ENCODE assay signal across 8 mouse cellular contexts in the genomic region with DNA sequence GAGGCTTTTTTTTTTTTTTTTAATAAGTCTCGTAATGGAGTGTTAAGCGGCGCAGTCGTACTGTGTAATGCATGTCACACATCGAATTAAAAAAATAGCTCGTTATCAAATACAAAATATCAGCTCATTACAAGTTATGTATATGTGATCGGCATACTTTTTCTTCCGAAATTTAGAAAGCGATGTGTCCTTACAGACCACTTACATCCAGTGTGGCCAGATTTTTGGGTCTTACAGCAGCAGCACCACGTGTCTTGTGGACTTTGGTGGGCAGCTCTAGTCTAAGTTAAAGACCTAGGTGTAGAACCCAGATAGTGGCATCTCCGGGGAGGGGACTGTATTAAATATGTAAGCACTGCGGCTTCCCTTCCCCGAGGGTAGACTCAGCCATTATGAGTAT. TPM values are rescaled to one million over a fixed set of nuclear protein-coding genes. Genes with fewer than 3 reads are reported as not detected.
DNase-seq lines count a peak whose midpoint lies in the region; ATAC-seq and TF ChIP-seq lines count a peak whose summit lies in the region.

No protein-coding gene starts in this region.

- H3K4me2 ChIP-seq in forebrain, embryonic 16.5 days (ENCODE audit: low read length), result peak overlapping the region; percentile 88
- peak overlapping the region; percentile 79 for H3K4me2 ChIP-seq in limb, embryonic 14.5 days (replicated peaks; ENCODE audit: low read depth, low read length, severe bottlenecking)

- peaks cover 25% of the 10 kb centered on the region for H3K36me3 ChIP-seq in heart, embryonic 10.5 days
- H3K36me3 ChIP-seq in forebrain, embryonic 16.5 days (ENCODE audit: control insufficient read depth, insufficient read depth), result peaks cover 8% of the 10 kb centered on the region
- H3K36me3 ChIP-seq in limb, embryonic 14.5 days (ENCODE audit: control insufficient read depth, insufficient read depth, low read length), result peaks cover 20% of the 10 kb centered on the region

- TF ChIP-seq POLR2A in limb, embryonic 14.5 days (IDR thresholded peaks at IDR 0.05; ENCODE audit: borderline replicate concordance, extremely low read depth, insufficient read depth, insufficient read length), result no peak

- no peaks in the 10 kb centered on the region for H3K27me3 ChIP-seq in heart, embryonic 10.5 days (ENCODE audit: insufficient read depth, poor library complexity, severe bottlenecking)
- H3K27me3 ChIP-seq in forebrain, embryonic 16.5 days (replicated peaks; ENCODE audit: control insufficient read depth, insufficient read depth, low read length), result no peaks in the 10 kb centered on the region
- no peaks in the 10 kb centered on the region for H3K27me3 ChIP-seq in limb, embryonic 14.5 days (ENCODE audit: control insufficient read depth, insufficient read depth, low read length)

- H3K4me1 ChIP-seq in heart, embryonic 10.5 days, result peaks cover 20% of the 10 kb centered on the region
- peaks cover 22% of the 10 kb centered on the region for H3K4me1 ChIP-seq in forebrain, embryonic 16.5 days (replicated peaks; ENCODE audit: control insufficient read depth, insufficient read depth, low read length)
- peaks cover 13% of the 10 kb centered on the region for H3K4me1 ChIP-seq in limb, embryonic 14.5 days (ENCODE audit: control insufficient read depth, insufficient read depth, low read length)

- no peaks in the 10 kb centered on the region for H3K9me3 ChIP-seq in heart, embryonic 10.5 days
- H3K9me3 ChIP-seq in forebrain, embryonic 16.5 days (ENCODE audit: control insufficient read depth, low read length), result no peaks in the 10 kb centered on the region
- H3K9me3 ChIP-seq in limb, embryonic 14.5 days (ENCODE audit: control insufficient read depth, low read length), result no peaks in the 10 kb centered on the region

- no peak for DNase-seq in heart, embryonic 10.5 days (ENCODE audit: low spot score)
- DNase-seq in heart, postnatal 36 days, result no peak
- DNase-seq in T-cell, adult 2 months (ENCODE audit: low spot score), result peak; percentile 6
- DNase-seq in limb, embryonic 14.5 days (ENCODE audit: low spot score), result peak; percentile 13
- DNase-seq in retina, postnatal 1 day, result peak; percentile 5
- DNase-seq in adrenal gland, postnatal 36 days, result no peak
- DNase-seq in cerebellum, postnatal 14 days, result no peak

- ATAC-seq in forebrain, embryonic 16.5 days, result peak; percentile 13
- peak; percentile 13; the same call in 1 of the 2 replicates for ATAC-seq in limb, embryonic 14.5 days (ENCODE audit: low FRiP score, low read depth)

- peak overlapping the region; percentile 94 for H3K4me3 ChIP-seq in heart, embryonic 10.5 days
- H3K4me3 ChIP-seq in forebrain, embryonic 16.5 days (replicated peaks; ENCODE audit: low read length), result peak overlapping the region; percentile 86
- peak overlapping the region; percentile 94 for H3K4me3 ChIP-seq in limb, embryonic 14.5 days (replicated peaks; ENCODE audit: low read length)

- H3K9ac ChIP-seq in forebrain, embryonic 16.5 days (replicated peaks; ENCODE audit: low read depth, low read length), result peak overlapping the region; percentile 90
- H3K9ac ChIP-seq in limb, embryonic 14.5 days (ENCODE audit: low read depth, low read length, severe bottlenecking), result peak overlapping the region; percentile 87

- 3% methylated on average over 13 of the region's 13 CpGs for WGBS in heart, embryonic 10.5 days
- WGBS in forebrain, embryonic 16.5 days, result 2% methylated on average over 13 of the region's 13 CpGs
- 1% methylated on average over 13 of the region's 13 CpGs for WGBS in limb, embryonic 14.5 days

- intact Hi-C loops in heart, postnatal 36 days (cut with DNase I), result loop anchor here (2.0 to 10.0 kb wide), 2 partner anchors 30 to 252 kb away; partner anchors contain the start of gene Hsd17b12

- H3K27ac ChIP-seq in heart, embryonic 10.5 days, result peak overlapping the region; percentile 97
- no peak overlapping the region for H3K27ac ChIP-seq in forebrain, embryonic 16.5 days (ENCODE audit: low read length)
- H3K27ac ChIP-seq in limb, embryonic 14.5 days (replicated peaks; ENCODE audit: low read depth, low read length), result peak overlapping the region; percentile 92

RNA-seq across cellular contexts. Expression of gene Ttc17, which starts 0.5 kb away (rescaled TPM):
- polyA plus RNA-seq in heart, embryonic 10.5 days (2016; fragmentation: Nextera tagmentation; extraction: Ambion mirVana), result 12.9 and 14.1 TPM in 2 replicates
- total RNA-seq in heart, postnatal 36 days (2021), result 10 to 100 TPM; 27.4 to 33.5 TPM
- 24.3 and 25.0 TPM in 2 replicates for polyA plus RNA-seq in forebrain, embryonic 16.5 days (2015; fragmentation: Nextera tagmentation; extraction: Ambion mirVana)
- polyA plus RNA-seq in limb, embryonic 14.5 days (2012; rRNA removed), result 18.3 and 19.0 TPM in 2 replicates
- polyA plus RNA-seq in limb, embryonic 14.5 days (2014; fragmentation: Nextera tagmentation; extraction: Ambion mirVana), result 17.8 and 19.1 TPM in 2 replicates
- 10 to 100 TPM; 34.7 to 40.7 TPM for total RNA-seq in adrenal gland, postnatal 36 days (2021)

RNA-seq across cellular contexts. Expression of gene Api5, which starts 30.9 kb away (rescaled TPM):
- 109 and 133 TPM in 2 replicates for polyA plus RNA-seq in heart, embryonic 10.5 days (2016; fragmentation: Nextera tagmentation; extraction: Ambion mirVana)
- 10 to 100 TPM; 29.5 to 31.1 TPM for total RNA-seq in heart, postnatal 36 days (2021)
- 129 and 143 TPM in 2 replicates for polyA plus RNA-seq in forebrain, embryonic 16.5 days (2015; fragmentation: Nextera tagmentation; extraction: Ambion mirVana)
- polyA plus RNA-seq in limb, embryonic 14.5 days (2012; rRNA removed), result 58.6 and 59.6 TPM in 2 replicates
- 142 and 152 TPM in 2 replicates for polyA plus RNA-seq in limb, embryonic 14.5 days (2014; fragmentation: Nextera tagmentation; extraction: Ambion mirVana)
- total RNA-seq in adrenal gland, postnatal 36 days (2021), result 10 to 100 TPM; 76.4 to 81.5 TPM

Comparison
In these comparisons a context has a peak if more than half of its experiments do, and no peak if none do; other contexts are left out.
1. DNase-seq: peak in T-cell, adult 2 months (single experiment), limb, embryonic 14.5 days (single experiment) and retina, postnatal 1 day (single experiment); none in heart, embryonic 10.5 days (single experiment), heart, postnatal 36 days (0 of 2), adrenal gland, postnatal 36 days (0 of 2) and cerebellum, postnatal 14 days (0 of 2).
2. Peak in every context shown above with its lines, with median percentiles within 50 percentile points of each other: H3K4me3 ChIP-seq.